Mouse (Mus musculus) ovary, postnatal 10 days (tissue): Measurements from ENCODE around the gene Gstm2.
A peak's percentile ranks its signal among the peaks of the same experiment; 100 is the strongest.
"Not testable (repeated sequence)": the region's sequence is repeated elsewhere in the genome, so short reads cannot be mapped to it uniquely, and the experiment has no call there.

ENCODE experiments used
- DNase-seq: peaks from one replicate; pipeline ENCODE4 v3.0.0; 2022; ENCODE audit warnings: low spot score

The Gstm2 gene

DNA sequence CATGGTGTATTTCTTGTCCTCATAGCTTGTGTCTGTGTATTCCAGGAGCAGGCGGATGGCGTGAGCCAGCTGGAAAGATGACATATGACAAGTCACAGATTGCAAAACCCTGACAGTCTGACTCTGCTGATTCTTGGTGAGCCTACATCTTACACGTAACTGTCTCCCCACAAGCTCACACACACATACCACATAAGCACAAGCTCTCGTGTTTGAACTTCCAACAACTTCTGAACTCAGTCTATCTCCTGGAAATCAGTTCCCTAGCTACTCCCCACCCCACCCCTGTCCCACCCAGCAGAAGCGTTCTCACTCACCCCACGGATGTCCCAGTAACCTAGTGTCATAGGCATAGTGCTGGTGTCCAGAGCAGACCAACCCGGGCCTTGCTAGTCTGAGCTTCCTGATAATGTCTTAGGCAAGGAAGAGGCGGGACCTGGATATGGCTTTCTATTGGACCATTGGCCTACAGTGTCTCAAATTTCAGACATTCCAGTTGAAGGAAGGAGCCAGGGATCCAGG, at the start of gene Gstm2:
TSS of gene Gstm2 (minus strand) at position 413 of the 522 bp plus-strand sequence.
- no peak for DNase-seq

DNA sequence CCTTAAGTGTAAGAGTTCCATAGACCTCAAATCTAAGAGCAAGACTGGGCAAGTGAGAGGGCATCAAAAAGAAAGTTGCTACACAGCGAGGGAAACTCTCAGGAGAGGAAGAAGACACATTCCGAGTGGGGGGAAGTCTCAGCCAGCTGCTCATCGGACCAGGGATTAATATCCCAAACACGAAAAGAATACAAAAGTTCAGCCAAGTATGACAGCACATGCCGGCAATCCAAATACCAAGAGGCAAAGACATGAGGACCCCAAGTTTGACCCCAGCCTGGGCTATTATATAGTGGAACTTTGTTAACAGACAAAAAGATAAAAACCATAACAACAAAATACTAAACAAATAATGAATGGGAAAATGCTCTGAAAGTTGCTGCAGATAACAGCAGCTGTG, 46.9 kb upstream of the Gstm2 start:
- no peak for DNase-seq

DNA sequence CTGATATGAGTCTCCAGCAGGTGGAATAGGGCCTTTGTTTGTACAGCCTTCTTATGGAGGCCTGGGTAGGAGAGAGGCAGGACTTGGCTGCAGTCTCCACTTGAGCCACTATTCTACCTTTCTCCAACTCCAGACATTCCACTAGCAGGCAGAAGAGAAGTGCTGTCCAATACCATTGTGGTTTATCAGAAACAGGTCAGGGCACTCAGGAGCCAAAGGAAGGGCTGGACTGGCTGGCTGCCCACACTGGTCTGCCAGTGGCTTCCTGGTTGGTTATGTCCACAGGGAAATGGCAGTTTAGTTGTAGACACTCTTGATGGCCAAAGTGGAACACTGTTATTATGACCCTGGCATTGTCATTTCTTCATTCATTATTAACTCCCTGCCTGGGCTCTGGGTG, 45.9 kb upstream of the Gstm2 start:
- DNase-seq = no peak

DNA sequence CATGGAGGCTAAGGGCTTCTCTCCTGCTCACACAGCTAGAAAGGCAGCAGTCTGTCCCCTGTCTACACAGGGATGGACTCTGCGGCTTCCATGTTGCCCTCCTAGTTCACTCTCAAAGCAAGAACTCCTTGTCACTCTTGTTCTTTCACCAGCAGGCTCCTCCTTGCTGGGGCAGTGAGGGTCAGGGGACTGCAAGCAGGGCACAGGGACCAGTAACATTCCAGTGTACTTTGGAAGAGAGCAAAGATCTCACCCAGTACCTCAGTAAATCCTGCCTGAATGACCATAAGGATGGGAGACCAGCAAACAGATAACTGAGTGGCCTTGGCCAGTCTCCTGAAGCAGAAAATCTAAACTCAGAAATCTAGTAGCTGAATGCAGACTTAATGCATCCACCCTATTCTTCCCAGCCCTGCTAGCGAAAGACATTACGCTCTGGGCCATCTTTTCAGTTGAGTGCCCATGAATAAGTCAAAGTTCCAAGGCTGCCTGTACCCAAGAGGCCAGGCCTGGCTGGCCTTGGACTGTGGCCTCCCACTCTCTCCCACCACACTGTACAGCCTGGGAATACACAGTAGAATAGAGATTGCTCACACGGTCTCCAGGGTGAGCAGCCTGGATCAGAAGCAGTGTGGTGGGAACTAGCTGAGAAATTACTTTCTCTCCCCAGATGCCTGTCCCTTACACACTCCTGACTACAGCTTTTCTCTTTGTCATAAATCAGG, 42.5 kb upstream of the Gstm2 start:
- DNase-seq = no peak

DNA sequence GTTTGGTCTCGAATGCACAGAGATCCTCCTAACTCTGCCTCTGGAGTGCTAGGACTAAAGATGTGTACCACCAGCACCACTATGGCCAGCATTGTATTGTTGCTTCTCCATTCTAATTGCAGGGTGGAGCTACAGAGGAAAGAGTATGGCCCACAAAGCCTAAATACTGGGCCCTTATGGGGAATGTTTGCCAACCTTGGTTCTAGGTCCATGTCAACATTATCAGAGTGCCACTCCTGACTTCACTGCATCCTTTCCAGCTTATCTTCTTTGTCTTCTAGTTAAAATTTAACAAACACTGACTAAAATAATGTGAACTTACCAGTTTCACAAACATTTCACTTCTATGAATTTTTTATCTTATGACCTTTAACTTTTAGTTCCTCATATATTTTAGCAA, 40.3 kb upstream of the Gstm2 start:
- DNase-seq = no peak

DNA sequence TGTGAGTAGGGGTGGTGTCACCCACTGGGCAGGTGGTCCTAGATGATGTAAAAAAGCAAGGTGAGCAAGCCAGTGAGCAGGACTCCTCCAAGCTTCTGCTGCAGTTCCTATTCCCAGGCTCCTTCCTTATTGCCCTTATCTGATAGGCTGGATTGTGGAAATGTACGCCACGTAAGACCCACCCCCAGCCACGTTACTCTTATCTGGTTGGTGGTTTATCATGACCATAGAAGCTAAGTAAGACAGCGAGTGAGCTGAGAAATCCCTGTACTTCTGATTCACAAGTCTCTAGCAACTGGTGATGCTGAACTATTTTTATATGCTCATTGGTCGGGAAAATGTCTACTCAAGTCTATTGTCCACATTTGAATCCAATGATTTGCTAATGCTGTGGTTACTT, 39.8 kb upstream of the Gstm2 start:
- no peak for DNase-seq

DNA sequence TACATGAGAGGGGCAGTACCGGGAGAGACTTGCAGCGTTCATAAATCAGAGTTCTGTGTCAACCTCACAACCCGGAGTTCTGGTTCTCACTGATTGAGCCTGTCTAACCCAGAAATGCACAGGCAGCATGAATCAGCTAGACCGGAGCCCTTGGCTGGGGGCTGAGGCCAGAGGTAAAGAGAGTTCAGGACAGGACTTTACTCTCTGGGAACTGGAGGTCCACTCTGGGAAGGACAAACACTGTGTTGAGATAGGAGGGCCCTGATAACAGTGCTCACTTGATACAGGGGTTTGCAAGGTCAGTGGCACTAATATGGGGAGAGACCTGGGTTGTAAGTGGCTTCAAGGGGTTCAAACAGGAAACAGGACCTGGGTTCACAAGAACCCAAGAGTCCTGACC, 39.1 kb upstream of the Gstm2 start:
- no peak for DNase-seq

DNA sequence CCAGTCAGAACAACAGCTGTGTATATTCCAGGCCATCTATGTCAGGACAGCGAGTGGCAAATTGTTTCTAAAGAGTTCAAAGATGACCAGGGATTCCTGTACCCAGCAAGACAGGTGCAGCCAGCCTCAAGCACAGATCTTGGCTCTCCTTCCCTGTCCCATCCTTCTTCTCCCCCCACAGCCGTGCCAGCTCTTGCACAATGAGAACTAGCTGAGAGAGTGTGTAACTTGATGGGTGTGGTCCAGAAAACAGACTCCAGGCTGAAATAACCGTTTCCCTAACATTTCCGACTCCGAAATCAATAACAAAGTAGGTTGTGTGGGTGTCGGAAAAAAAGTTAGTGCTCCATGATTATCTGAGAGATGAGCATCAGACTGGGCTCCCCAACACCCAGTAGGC, 36.4 kb upstream of the Gstm2 start:
- no peak for DNase-seq

DNA sequence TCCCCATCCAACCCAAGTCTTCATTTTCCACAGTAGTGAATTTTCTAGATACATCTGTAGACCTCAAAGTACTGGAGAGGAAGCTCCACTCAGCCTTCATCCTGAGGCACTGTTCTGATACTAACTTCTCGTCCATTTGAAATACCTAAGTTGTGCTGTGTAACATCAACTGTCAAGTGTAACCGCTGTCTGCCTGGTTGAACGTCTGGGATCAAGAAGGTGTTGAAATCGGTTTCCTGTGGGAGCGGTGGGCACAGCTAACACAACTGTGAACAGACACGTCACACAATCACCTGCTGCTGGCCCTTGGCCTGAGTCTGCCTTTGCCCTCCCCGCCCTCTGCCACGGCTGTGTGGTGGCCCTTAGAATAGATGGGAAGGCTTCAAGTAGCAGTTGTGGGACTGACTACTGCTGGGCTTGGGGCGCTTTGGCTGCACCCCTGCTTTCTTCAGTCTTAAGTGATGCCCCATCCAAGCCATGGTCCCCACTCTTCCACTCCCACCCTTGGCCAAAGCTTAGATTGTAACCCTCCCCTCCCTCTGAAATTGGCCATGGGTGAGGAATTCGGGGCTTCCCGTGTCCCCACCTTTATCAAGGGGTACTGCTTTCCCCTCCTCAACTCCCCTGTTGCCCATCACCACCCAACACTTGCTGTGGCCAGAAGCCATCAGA, 34.2 kb upstream of the Gstm2 start:
- DNase-seq = not testable (repeated sequence)

DNA sequence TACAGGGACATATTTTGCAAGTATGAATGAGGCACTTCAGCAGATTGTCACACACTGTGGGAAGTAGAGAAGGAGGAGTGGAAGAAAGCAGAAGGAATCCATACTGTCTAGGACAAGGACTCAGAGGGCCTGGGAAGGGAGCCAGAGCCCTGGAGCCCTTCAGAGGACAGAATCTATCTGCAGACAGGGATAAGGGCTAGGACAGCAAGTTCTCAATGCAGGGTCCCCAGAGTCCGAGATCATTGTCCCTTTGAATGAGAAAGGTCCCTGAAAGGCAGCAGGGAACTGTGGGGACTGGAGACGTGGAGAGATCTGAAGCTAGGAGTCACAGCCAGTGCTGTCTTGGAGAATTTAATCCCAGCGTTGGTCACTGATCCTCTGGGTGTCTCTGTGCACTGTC, 33.0 kb upstream of the Gstm2 start:
- not testable (repeated sequence) for DNase-seq

DNA sequence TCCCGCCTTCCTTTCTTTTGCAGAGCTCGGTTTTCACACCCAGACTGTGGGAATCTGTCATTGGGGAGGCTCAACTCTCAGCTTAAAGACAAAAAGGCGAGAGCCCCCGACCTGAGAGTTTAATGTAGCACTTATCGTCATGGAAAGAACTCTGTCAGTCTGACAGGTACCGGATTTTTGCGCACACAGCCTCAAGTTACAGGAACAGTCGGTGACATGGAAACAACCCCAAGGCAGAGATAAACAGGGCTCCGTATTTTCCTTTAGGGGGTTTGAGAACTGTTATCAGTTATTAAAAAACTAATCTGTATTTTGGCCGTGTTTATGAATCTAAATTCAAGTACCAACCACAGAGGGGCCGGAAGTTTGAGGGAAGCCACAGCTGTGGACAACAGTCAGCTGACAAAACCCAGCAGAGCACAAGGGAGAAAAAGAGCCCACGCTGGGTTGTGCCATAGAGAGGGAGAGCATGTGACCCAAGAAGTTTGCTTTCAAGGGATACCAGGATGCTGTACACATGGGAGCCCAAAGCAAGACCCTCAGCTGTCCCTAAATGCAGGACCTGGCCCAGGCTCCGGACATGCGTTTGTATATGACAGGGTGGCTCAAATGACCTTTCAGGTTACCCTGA, 32.1 kb upstream of the Gstm2 start:
- no peak for DNase-seq

DNA sequence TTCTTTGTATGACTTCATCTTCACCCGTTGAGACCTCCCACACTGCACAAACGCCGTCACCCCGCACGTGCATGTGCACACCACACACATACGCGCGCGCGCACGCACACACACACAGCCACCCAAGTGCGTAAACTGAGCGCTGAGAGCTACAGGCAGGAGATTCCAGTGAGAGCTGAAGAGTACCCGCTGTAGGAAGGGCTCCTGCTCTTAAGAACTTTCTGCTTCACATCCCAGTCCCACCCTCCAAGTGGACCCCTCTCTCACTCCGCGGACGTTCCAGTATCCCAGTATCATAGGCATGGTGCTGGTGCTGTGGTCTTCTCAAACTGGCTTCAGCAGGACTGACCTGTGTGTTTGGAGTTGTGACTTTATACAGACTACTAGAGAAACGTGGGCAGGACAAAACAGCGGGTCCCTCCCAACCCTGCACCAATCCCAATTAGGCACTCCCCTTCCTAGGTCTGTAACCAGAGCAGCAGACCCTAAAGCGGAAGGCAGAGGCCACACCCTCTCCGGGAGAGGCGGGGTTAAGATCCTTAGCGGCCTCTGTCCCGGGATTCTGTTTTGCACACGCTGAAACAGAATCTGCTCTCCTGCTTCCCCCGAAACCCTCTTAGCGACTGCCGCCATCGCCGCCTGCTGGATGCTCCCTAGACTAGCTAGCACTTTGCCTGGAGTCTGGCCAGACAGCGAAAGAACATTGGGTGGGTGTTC, 31.4 kb upstream of the Gstm2 start, which contains the start of gene Gstm1:
TSS of gene Gstm1 (minus strand) at position 501 of the 717 bp plus-strand sequence.
- DNase-seq = peak; percentile 81

DNA sequence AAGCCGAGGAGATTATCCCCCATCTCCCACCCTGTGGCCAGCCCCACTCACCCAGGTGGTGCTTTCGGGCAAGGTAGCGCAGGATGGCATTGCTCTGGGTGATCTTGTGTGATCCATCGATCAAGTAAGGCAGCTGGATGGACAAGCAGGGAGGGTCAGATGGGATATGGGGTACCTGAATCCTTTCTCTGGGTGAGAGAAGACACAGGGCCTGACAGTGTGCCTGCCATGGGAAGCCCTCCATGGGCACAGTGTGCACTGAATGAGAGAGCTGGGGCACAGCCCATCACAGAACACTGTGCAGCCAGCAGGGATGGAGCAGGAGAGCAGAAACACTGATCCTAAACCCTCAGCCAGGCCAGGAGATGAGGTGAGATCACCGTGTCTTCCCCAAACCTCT, 30.2 kb upstream of the Gstm2 start:
- not testable (repeated sequence) for DNase-seq

DNA sequence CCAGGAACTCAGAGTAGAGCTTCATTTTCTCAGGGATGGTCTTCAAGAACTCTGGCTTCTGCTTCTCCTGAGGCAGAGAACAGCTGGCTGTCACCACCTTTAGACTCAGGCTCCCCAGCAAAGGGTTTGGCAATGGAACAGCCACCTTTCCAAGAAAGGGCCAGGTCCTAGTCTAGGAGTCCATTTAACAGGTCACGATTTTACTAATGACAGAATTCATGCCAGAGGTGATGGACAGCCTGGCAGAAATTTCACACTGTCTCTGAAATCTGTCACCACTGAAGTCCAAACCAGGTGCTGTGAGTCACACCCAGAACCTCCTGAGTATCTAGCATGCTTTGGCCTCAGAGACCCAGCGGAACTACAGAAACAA, 28.7 kb upstream of the Gstm2 start:
- no peak for DNase-seq

DNA sequence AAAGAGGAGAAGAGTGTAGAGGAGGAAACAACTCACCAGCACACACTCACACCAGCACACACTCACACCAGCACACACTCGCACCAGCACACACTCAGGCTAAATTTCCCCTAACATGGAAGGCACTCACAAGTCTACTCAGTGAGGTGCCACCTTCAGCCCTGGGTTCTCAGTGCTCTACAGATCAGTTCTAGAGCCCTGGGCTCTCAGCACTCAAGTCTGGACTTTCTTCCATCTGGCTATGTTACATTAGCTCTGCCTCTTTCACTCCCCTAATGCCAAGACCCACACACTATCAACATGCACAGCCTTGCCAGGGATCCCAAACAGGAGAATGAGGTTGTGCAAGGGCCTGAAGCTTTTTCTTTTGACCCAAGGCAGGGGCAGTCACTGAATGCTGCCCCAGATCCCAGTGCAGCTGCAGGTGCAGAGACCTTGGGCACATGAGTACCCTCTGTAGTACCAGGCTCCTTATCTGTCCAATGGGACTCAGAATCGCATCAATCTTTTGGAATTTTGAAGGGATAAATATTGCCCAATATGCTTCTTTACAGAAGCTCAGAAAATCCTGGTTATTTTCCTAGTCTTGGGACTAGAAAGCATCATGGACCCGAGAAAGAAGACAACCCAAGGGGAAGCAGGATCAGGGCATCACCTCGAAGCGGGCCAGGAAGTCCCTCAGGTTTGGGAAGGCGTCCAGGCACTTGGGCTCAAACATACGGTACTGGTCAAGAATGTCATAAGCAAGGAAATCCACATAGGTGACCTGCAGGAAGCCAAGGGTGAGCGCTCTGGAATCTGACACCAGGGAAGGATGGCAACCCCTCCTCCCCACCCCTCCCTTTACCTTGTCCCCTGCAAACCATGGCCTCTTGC, 28.1 kb upstream of the Gstm2 start:
- DNase-seq = no peak

DNA sequence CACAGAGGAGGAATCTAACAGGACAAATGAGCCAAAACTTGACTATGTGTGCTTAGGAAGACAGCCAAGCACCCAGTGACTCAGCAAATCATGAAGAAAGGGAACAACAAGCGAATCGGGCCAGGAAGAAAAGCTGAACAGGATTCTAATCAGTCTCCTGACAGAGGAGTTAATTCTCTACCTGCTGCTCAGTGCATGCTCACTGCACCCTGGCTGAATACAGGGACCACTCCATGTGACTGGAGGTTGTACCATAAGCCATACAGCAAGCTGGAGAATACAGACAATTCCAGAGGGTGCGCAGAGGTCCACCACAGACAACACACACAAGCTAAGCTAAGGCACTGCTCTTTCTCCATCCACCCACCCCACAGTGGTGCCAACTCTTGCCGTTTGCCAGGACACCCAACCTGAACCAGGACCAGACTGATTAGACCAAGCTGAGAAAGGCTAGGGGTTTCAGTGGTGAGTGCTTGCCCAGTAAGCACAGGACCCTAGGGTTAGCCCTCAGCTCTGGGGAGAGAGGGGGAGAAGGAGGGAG, 27.1 kb upstream of the Gstm2 start:
- no peak for DNase-seq

DNA sequence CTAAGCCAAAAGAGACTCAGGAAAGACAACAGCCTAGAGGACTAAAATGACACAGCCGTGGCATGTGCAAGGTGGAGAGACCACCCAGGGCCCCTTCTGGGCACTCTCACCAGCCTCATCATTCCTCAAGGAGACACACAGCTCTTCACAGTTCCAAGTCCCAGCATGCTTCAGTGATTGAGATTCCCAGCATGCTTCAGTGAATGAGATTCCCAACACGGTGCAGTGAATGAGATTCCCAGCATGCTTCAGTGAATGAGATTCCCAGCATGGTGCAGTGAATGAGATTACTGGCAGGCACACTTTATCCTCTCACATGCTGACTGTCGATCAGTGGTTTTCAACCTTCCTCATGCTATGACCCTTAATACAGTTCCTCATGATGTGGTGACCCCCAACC, 25.3 kb upstream of the Gstm2 start:
- no peak for DNase-seq

DNA sequence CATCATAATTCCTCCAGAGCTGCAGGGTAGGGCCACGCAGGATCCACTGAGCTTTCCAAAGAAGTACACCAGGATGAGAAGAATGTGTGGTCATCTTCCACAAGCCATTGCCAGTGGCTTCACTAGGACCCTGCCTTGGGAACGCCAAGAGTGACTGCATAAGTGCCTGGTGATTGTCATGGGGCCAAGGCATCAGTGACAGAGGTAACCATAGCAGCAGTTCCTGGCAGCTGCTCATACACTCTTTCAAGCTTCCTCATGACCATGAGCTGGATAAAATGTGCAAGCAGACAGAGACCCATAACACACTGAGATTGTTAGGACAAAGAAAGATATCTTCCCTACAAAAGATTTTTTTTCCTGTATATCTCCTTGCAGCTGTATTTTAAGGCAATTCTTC, 24.0 kb upstream of the Gstm2 start:
- DNase-seq = no peak

DNA sequence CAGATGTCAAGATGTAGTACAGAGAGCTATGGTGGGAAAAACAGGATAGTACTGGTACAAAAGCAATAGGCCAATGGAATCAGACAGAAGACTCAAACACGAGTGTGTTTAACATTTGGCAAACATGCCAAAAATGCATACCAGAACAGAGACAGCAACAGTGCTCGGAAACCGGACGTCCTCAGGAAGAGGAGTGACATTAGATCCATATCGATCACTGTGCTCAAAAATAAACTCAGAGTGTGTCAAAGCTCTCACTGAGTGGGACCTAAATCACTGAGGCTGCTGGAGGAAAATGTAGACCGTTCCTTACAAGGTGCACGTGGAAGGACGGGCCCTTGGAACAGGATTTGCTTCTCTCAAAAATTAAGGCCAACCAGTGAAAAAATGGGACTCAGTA, 15.8 kb upstream of the Gstm2 start:
- DNase-seq = no peak

DNA sequence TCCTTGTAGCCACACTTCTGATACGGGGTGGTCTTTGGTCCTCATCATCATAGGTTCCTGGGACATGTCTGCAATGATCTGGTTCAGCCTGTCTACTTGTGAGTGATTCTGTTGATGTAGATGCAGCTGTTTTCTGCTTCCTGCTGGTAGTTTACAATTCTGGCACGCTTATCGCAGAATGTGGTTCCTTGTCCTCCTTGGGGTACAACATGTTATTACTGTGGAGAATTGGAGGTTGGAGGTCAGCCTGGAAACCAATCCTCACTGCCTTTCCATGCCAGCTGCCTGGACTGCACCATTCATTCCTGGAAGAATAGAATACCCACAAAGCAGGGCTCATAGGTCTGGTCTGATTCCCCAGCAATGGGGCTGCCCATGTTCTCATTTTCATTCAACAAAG, 13.2 kb upstream of the Gstm2 start:
- DNase-seq = no peak

DNA sequence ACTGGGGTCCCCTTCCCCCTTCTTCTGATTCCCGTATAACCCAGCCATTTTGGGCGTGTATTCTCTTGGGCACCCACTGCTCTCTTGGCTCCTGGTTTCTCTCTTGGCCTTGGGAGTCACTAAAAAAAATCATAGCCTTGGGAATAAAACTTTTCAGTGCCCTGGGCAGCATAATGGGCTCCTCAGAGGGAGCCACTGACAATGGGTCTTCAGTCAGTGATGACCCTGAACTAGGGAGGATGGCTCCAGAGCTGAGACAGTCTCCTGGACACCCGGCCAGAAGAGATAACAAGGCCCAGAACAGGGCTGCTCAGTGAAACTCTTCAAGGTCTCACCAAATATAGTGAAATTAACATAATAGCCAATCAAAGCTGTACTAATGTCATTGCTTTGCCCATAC, 12.3 kb upstream of the Gstm2 start:
- DNase-seq = no peak
